Mouse (Mus musculus) urinary bladder, postnatal 36 days (tissue): ENCODE data around the gene Ccdc32.

Experiments
- DNase-seq, 2 experiments: peaks; one replicate each; pipeline ENCODE4 v3.0.0; 2022; ENCODE audit warnings: low spot score in 2 of 2, mixed read lengths in 1 of 2

The Ccdc32 gene

GRCm38 (mm10) chr2:119015604-119016180, 13.5 kb downstream of the Ccdc32 start:
- DNase-seq, result no peak

DNA sequence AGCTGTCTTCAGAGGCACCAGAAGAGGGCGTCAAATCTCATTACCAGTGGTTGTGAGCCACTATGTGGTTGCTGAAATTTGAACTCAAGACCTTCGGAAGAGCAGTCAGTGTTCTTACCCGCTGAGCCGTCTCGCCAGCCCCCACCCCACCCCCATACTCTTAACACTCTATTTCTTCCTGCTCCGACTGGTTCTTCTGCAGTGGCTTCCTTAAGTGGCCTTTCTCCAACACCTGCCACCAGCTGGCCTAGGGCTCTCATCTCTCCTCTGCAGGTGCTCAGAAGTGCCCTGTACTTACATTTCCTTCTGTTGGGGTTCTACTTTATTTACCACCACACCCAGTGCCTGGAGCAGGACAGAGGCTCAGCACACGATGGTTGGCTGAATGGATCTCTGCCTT, 14.2 kb downstream of the Ccdc32 start:
- no peak for DNase-seq

- DNase-seq, result no peak
These were observed 19.8 kb downstream of the Ccdc32 start for GRCm38 (mm10) chr2:119009376-119009775.

- DNase-seq, result no peak
These were observed 22.3 kb downstream of the Ccdc32 start for GRCm38 (mm10) chr2:119006886-119007285.

DNA sequence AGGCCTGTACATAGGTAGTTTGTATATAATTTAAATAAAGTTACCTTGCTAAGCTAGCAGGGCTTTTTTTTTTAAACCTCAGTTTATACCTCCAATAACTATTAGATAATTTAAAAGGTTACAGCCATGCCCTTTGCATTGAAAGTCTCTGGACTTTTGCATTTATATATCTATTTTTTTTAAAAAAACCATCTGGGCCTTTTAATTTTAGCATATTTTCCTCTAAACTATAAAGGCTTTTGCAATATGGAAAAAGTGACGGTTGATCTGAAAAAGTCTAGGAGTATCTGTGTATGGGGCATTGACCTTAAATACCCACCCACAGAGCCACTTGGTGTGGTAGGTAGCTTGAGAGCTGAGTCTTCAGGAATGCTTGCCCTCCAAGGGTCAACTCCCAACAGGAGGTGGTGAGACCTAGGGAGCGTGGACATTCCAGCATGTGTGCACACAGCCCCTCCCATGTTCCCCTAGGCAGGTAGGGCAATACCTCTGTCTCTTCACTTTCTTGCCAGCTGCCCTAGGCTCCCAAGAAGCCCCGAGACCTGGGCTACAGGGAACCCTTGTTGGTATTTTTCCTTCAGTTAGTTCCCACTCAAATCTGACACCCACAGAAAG, 30.1 kb downstream of the Ccdc32 start:
- no peak for DNase-seq

- no peak for DNase-seq
These were observed 30.9 kb downstream of the Ccdc32 start for GRCm38 (mm10) chr2:118998115-118998866.

DNA sequence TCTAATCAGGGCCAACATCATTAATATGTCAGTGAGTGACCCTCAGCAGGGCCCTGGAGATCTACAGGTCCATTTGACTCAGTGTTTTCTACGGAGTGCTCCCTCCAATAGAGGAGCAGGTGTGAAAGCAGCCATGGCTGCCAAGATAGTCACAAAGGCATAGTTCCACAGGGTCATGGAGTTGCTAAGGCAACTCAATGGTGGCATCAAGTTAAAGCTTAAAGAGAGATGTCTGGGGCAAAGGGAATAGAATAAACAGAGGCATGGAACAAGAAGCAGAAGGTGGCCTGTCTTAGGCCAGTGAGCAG, 32.4 kb downstream of the Ccdc32 start:
- no peak for DNase-seq

DNA sequence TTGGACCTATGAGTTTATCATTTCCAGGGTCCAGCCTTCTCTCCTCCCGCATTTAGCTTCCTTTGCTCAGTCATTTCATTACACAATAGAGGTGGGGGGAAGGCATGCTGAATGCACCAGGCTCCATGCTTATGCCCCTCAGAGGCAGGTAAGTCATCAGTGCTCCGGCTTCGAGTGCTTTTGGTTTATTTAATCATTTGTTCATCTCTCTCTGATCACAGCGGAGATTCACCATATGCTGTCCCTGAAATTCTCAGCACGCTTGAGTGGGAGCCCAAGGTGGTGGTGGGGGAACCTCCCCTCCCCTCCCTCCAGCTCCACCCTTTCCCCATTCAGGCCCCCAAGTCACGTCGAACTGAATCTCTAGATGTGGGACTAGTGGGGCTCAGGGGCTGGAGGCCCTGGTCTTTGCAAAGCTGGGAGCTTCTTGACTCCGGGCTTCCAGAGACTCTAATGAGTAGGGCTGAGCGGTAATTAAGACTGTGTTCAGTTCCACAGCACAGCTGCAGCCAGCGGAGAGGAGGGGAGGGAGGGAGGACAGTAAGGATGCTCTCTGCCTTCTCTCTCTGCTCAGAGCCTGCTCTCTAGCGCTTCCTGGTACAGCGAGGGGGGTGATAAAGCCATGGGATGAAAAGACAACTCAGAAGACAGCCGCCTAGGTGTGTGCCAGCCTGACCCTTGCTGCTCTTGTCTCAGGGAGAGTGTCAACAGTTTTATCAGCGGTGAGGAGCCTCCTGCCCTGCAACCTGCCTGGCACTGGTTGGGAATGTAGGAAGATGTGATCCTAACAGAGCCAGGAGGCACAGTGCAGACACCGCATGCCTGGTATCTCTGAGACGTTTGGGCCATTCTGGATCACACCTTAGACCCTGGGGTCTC, 33.0 kb downstream of the Ccdc32 start:
- no peak for DNase-seq

DNA sequence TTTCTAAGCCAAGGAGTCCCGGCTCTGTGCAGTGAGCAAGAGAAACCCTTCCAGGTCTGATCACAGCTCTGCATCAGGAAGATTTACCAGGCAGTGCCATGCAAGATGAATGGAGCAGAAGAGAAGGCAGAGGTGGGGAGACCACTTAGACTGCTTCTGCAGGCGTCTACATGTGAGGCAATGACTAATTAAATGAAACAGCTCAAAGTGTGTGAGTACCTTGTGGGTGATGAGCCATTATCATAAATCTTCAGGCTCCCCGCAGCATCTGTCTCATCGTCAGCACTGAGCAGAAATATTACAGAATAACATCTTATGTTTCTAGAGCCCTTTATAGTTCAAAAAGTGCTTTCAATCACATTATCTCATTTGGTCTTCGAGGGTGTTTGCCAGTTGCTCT, 33.7 kb downstream of the Ccdc32 start:
- DNase-seq, result no peak

DNA sequence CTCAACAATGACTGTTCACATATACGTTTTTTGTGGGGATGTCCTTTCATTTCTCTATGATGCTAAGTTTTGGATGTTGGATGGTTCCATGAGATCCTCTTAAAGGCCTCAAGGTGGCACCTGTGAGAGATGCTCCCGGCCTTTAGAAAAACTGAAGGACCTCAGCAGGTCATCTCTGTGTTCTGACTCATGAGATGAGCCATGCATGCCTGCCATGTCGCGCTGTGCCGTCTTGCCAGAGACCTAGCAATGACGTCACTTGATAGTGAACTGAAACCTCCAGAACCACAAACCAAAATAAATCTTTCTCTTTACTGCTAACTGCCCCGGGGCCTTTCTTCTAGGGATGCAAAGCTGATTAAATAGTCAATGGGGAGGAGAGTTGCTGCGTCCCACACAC, 45.4 kb downstream of the Ccdc32 start:
- DNase-seq, result no peak

GRCm38 (mm10) chr2:118980841-118981240, 48.4 kb downstream of the Ccdc32 start:
- DNase-seq, result no peak

DNA sequence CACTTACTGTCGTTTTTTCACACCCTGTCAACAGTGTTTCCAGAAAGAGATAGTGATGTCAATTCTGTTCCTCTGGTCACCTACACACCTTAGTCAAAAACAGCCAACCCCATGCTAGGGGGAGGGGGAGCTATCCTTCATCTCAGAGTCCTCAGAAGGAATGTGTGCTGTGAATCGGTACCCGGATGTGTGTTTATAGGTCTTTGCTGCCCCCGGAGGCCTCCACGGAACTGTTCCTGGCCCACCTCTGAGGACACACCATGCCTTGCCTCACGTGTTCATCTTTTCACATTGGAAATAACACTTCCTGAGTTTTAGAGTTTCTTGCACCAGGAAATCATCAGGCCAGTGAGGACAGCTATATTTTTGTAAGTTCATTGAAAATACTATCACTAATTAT, 51.1 kb downstream of the Ccdc32 start:
- no peak for DNase-seq

DNA sequence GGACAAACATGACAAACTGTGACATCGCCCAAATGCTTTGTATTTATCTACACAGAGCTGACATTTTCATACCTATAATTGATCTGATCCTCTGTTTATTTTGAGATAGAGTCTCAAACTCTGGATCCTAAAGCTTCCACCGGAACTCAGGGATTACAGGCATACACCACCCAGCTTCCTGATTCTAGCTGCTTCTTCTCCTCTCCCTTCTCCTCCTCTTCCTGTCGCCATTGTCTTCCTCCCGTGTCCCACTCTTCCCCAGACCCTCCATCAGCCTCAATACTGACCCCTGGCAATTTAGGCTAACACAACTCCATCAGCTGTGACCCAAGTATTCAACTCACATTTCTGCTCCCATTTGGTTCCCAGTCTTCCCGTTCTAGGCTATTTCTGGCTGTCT, 52.3 kb downstream of the Ccdc32 start:
- no peak for DNase-seq

GRCm38 (mm10) chr2:118976282-118976929, 52.8 kb downstream of the Ccdc32 start:
- peak; percentile 79 to 84 for DNase-seq

DNA sequence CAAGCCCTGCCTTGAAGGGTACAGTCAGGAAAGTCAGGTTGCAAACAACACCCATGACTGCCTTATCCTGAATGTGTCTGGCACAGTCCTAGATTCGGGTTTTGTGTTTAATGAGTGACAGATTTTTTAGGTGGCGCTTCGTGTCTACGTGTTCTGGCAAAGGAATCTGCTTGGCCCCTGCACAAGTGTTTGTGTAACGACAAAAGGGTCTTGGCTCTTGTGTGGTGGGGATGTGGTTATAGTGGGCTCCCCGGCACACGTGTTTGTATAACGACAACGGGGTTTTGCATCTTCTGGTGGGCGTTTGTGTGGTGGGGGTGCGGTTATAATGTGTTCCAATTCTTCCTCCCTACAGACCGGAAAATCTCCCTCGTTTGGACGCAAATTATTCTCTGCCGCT, 53.3 kb downstream of the Ccdc32 start:
- no peak for DNase-seq

DNA sequence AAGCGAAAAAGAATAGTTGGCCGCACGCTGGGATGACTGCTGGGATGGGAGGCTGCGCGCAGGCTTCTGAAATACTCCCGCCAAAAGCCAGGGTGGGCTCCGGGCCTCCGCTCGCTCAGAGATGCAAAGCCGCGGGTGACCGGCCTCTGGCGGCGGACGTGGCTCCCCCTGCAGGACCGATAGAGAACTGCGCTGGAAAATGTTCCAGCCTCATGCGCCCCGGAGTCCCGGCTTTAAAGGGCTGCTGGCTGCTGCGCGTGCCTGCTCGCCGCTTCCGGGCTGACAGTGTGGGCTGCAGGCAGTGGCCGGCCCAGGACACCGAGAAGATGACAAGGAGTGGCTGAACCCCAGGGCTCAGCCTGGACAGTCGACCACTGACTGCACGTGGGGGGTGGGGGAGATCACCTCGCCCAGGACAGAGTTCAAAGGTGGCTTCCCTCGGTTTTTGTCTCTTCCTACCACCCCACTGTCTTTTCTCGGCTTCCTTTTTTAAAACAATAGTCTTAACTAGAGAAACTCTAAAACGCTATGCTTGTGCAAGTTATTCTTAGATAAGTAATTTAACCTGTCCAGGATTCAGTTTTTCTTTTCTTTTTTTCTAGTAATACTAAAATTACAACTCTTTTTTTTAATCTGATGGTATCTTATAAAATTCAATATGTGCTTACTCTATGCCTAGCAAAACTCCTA, 56.4 kb downstream of the Ccdc32 start:
- peak; percentile 76 to 86 for DNase-seq

GRCm38 (mm10) chr2:118972048-118972447, 57.1 kb downstream of the Ccdc32 start:
- DNase-seq, result no peak

DNA sequence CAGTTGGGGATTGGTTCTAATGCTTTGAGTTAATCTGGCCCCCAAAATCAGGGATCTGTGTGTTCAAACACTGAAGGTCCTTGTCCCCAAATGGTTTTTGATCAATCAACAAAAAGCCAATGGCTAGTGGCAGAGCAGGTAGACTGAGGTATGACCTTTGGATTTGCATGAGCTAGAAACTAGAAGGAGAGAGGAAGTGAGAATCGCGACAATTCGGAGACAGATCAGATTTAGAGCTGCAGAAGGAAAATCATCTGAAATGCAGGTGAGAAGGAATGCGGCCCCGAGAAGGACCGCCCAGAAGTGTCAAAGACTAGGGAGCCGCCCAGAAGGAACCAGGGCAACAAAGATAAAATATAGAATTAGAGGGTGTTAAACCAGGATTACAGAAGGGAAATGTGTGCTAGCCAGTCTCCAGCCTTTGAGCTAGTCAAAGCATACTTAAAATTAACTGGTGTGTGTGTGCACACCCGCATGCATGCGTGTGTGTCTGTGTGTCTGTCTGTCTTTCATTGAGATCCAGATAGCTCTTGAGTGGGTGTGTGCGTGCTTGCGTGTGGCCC, 59.5 kb downstream of the Ccdc32 start:
- DNase-seq, result no peak
